Mouse (Mus musculus) heart, embryonic 10.5 days (tissue): ENCODE results near the gene Gm13889. TPM values are rescaled to one million over a fixed set of nuclear protein-coding genes. Genes with fewer than 3 reads are reported as not detected.
A peak's percentile ranks its signal among the peaks of the same experiment; 100 is the strongest.

Experiments used
- DNase-seq: peaks from one replicate; pipeline ENCODE4 v3.0.0-alpha.2; 2017; ENCODE audit warnings: low spot score
- H3K27ac ChIP-seq: fragments of 300-500 bp; sonication (generic); 2 replicates; pipeline ENCODE4 v1.5.1; 2016; ENCODE audit warnings: mild to moderate bottlenecking
- H3K27me3 ChIP-seq: fragments of 300-500 bp; sonication (generic); 2 replicates; pipeline ENCODE4 v1.6.1; 2016; ENCODE audit warnings: mild to moderate bottlenecking; ENCODE audit not compliant: poor library complexity, insufficient read depth, severe bottlenecking
- H3K36me3 ChIP-seq: fragments of 300-500 bp; sonication (generic); 2 replicates; pipeline ENCODE4 v1.6.1; 2016; ENCODE audit warnings: mild to moderate bottlenecking, moderate library complexity
- H3K4me1 ChIP-seq: fragments of 300-500 bp; sonication (generic); 2 replicates; pipeline ENCODE4 v1.6.1; 2016; ENCODE audit warnings: mild to moderate bottlenecking
- H3K4me3 ChIP-seq: fragments of 300-500 bp; sonication (generic); 2 replicates; pipeline ENCODE4 v1.5.1; 2016; ENCODE audit warnings: mild to moderate bottlenecking, moderate library complexity
- H3K9me3 ChIP-seq: fragments of 300-500 bp; sonication (generic); 2 replicates; pipeline ENCODE4 v1.6.1; 2016; ENCODE audit warnings: mild to moderate bottlenecking, moderate library complexity
- WGBS: fragments of 180-500 bp; shearing (Covaris S2); methylation state at CpG from one replicate; pipeline ENCODE4 v1.1.7; 2016; 5-methylcytosine and 5-hydroxymethylcytosine counted together
- polyA plus RNA-seq: library from polyadenylated mRNA; unstranded; fragments of >200 nt; fragmentation: Nextera tagmentation; extraction: Ambion mirVana; gene quantifications from 2 replicates; pipeline ENCODE4 v1.2.1, GENCODE M21; 2016

Gm13889 gene
- polyA plus RNA-seq, 1 experiment from 2014 or later, result 3.1 TPM

GRCm38 (mm10) chr2:93975526-93976435 is 18.8 kb upstream of the Gm13889 start:
- H3K4me3 ChIP-seq, result peak overlapping the region; percentile 64
- WGBS, result 20% methylated on average over 21 of the region's 21 CpGs
- no peak for DNase-seq
- peak overlapping the region; percentile 85 for H3K27ac ChIP-seq
- no peaks in the 10 kb centered on the region for H3K9me3 ChIP-seq
- H3K36me3 ChIP-seq, result peaks cover 20% of the 10 kb centered on the region
- peaks cover 35% of the 10 kb centered on the region for H3K27me3 ChIP-seq
- H3K4me1 ChIP-seq, result peaks cover 26% of the 10 kb centered on the region

GRCm38 (mm10) chr2:93975041-93975440 is 18.0 kb upstream of the Gm13889 start:
- WGBS, result 49% methylated on average over 7 of the region's 7 CpGs
- H3K4me3 ChIP-seq, result no peak overlapping the region

DNA sequence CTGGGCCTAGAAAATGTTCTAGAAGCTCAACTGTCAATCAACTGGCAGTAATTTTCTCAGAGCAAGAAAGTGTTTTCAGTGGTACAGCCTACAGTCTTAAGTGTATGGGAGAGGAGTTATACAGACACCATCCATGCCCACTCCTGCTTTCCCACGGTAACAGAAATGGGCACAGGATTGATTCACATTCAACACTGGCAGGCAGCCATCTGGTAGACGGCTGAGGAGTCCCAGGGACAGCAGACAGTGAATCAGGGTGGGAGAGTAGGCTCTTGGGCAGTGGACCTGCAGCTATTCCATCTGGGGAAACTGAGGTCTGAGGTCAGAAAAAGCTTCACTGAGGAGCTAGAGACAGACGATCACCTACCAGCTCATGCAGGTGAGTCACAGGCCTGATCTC is 14.6 kb upstream of the Gm13889 start:
- 71% methylated on average over 3 of the region's 3 CpGs for WGBS
- H3K4me1 ChIP-seq, result peaks cover 17% of the 10 kb centered on the region
- no peak overlapping the region for H3K4me3 ChIP-seq
- DNase-seq, result no peak
- H3K27me3 ChIP-seq, result peaks cover 35% of the 10 kb centered on the region
- no peaks in the 10 kb centered on the region for H3K36me3 ChIP-seq
- no peaks in the 10 kb centered on the region for H3K9me3 ChIP-seq
- no peak overlapping the region for H3K27ac ChIP-seq

More at GRCm38 (mm10) chr2:93975041-93975440, 18.0 kb upstream of the Gm13889 start:
- DNase-seq, result no peak
- peaks cover 35% of the 10 kb centered on the region for H3K27me3 ChIP-seq
- peaks cover 26% of the 10 kb centered on the region for H3K4me1 ChIP-seq
- H3K27ac ChIP-seq, result no peak overlapping the region
- H3K9me3 ChIP-seq, result no peaks in the 10 kb centered on the region
- H3K36me3 ChIP-seq, result peaks cover 12% of the 10 kb centered on the region

DNA sequence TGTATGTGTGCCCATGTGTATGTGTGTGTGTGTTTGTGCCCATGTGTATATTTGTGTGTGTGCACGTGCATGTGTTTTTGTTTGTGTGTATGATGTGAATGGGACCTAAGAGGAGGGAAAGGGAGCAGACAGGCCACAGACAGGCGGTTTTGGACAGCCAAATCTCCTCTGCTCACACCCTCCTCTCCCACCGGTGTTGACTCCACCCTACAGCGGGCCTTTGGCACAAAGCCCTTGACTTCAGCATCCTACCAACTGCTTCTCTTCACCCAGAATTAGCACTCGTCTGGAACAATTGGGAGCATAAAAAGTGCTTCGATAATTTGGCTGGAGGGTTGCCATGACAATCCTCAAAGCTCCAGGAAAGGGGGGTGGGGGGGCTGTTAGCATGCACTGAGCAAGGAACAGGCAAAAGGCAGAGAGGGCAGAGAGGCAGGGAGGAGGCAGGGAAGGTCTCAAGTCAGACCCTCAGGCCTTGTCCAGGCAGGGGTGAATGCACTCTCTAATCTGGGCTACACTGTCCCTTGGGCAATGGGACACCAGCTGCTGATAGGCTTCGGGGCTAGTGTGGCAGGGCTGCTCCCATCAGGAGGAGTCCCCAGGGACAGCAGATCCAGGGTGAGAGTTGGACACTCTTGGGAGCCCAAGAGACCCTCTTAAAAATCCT is 7.6 kb upstream of the Gm13889 start:
- Histone ChIP-seq H3K9me3 (no peaks in the 10 kb centered on the region), H3K27ac (no peak overlapping the region), H3K4me3 (no peak overlapping the region), H3K27me3 (peaks cover 32% of the 10 kb centered on the region), H3K36me3 (no peaks in the 10 kb centered on the region), H3K4me1 (no peaks in the 10 kb centered on the region)
- 60% methylated on average over 7 of the region's 7 CpGs for WGBS
- no peak for DNase-seq

GRCm38 (mm10) chr2:93963802-93964201 is 6.8 kb upstream of the Gm13889 start:
- DNase-seq, result no peak
- no peak overlapping the region for H3K4me3 ChIP-seq
- H3K9me3 ChIP-seq, result no peaks in the 10 kb centered on the region
- H3K36me3 ChIP-seq, result no peaks in the 10 kb centered on the region
- no peak overlapping the region for H3K27ac ChIP-seq
- 71% methylated on average over 1 of the region's 1 CpGs for WGBS
- H3K27me3 ChIP-seq, result peaks cover 37% of the 10 kb centered on the region
- H3K4me1 ChIP-seq, result no peaks in the 10 kb centered on the region

DNA sequence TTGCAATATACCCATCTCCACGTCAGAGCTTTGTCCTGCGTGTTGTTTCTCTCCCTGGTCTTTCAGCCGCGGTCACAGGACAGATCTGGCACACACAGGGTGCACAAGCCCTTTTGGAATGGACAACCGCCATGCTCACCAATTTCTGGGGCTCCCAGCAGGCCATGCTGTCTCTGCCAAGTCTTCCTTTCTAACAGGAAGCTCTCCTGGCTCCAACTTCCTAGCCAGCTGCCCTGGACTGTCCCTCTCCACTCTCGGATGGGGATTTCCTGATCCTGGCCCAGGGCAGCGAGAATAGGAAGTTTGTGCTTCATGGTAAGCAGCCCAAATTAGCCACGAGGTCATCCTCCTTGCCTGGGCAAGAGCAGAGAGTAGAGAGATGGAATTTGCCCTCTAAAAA is 4.7 kb upstream of the Gm13889 start:
- H3K36me3 ChIP-seq, result no peaks in the 10 kb centered on the region
- 66% methylated on average over 8 of the region's 8 CpGs for WGBS
- no peaks in the 10 kb centered on the region for H3K9me3 ChIP-seq
- H3K4me3 ChIP-seq, result no peak overlapping the region
- H3K27ac ChIP-seq, result no peak overlapping the region
- no peak for DNase-seq
- H3K4me1 ChIP-seq, result peaks cover 6% of the 10 kb centered on the region
- H3K27me3 ChIP-seq, result peaks cover 58% of the 10 kb centered on the region

DNA sequence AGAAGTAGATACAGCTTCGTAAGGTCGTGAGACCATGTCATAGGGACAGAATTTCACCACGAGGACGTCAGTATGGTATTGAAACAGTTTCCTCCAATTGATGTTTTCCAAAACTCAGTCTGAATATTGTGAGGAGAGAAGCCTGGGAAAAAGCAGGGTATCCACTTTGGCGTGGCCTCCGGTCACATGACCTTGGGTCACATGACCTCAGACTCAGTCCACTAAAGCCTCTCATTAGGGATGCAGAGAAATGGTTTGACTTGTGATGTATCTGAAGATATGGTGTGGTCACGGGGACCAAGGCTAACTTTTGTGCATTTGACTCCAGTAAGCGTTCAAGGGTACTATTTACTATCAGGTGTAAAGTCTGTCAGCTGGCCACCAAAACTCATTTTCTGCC is 2.3 kb upstream of the Gm13889 start:
- no peak for DNase-seq
- Histone ChIP-seq H3K36me3 (no peaks in the 10 kb centered on the region), H3K27me3 (peaks cover 68% of the 10 kb centered on the region), H3K4me1 (peaks cover 29% of the 10 kb centered on the region), H3K9me3 (no peaks in the 10 kb centered on the region), H3K4me3 (no peak overlapping the region), H3K27ac (no peak overlapping the region)
- 70% methylated on average over 8 of the region's 8 CpGs for WGBS

GRCm38 (mm10) chr2:93958216-93958615 is 1.2 kb upstream of the Gm13889 start:
- no peaks in the 10 kb centered on the region for H3K36me3 ChIP-seq
- no peaks in the 10 kb centered on the region for H3K9me3 ChIP-seq
- no peak for DNase-seq
- peaks cover 69% of the 10 kb centered on the region for H3K27me3 ChIP-seq
- no peak overlapping the region for H3K4me3 ChIP-seq
- H3K4me1 ChIP-seq, result peaks cover 31% of the 10 kb centered on the region
- H3K27ac ChIP-seq, result no peak overlapping the region
- 64% methylated on average over 3 of the region's 3 CpGs for WGBS

GRCm38 (mm10) chr2:93957785-93958175 is 779 bp upstream of the Gm13889 start:
- peaks cover 71% of the 10 kb centered on the region for H3K27me3 ChIP-seq
- no peak for DNase-seq
- peaks cover 31% of the 10 kb centered on the region for H3K4me1 ChIP-seq
- H3K27ac ChIP-seq, result no peak overlapping the region
- no peaks in the 10 kb centered on the region for H3K9me3 ChIP-seq
- no peak overlapping the region for H3K4me3 ChIP-seq
- H3K36me3 ChIP-seq, result no peaks in the 10 kb centered on the region
- 52% methylated on average over 8 of the region's 8 CpGs for WGBS

GRCm38 (mm10) chr2:93956331-93956801 is 635 bp downstream of the Gm13889 start:
- under 1% methylated on average over 44 of the region's 44 CpGs for WGBS
- H3K27ac ChIP-seq, result peak overlapping the region; percentile 86
- H3K4me1 ChIP-seq, result peaks cover 31% of the 10 kb centered on the region
- H3K36me3 ChIP-seq, result no peaks in the 10 kb centered on the region
- DNase-seq, result no peak
- peaks cover 83% of the 10 kb centered on the region for H3K27me3 ChIP-seq
- H3K4me3 ChIP-seq, result peak overlapping the region; percentile 78
- H3K9me3 ChIP-seq, result no peaks in the 10 kb centered on the region

DNA sequence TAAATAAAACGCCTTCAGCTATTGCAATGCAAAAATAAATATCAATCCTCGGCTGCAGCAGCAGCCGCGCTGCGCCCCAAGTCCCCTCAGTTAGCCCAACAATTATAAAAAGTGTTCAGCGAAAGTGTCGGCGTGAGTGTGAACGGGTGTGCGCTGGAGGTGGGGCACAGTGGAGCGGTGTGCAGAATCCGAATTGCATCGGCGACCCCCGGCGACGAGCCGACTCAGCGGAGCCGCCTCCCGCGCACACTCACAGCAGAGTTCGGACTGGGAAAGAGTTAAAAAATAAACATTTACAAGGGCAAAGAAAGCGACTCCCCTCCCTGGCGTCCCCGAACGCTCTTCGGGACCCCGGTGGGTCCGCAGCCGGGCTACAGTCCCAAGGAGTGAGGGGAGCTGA is 1.1 kb downstream of the Gm13889 start:
- H3K27ac ChIP-seq, result peak overlapping the region; percentile 86; the same call in 1 of the 2 replicates
- DNase-seq, result no peak

DNA sequence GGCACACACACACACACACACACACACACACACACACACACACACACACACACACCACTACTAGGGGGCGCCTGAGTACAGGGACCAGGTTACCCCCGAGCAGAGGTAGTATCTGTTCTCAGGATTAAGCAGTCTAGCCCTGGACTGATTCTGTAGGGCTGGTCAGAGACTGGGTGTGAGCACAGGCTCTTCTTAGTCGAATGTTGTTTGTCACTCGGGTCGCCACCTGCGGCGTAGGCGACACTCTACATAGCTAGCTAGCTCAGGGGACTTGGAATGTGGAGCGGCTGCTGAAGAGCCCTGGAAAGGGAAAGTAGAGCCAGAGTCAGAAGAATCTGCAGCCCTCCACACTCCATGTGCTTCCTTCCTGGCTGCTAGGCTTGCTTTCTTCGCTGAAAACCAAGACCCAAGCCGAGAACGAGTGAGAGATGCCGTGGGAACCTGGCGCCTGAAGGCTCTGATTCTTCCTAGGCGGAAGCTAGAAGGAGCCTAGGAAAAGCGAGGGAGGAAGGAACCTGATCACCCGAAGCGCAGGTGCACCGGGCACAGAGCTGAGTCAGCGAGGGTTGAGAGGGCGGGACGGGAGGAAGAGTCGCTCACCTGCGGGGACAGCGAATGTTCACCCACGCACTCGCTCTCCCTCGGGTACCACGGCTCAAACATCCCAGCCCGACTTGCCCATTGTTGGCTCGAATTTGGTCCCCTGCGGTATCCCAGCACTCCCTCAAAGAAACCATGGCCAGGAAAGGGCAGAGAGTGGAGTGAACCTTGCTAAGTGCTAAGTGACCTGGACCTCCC is 2.0 kb downstream of the Gm13889 start:
- H3K36me3 ChIP-seq, result no peaks in the 10 kb centered on the region
- WGBS, result 2% methylated on average over 32 of the region's 32 CpGs
- H3K27me3 ChIP-seq, result peaks cover 77% of the 10 kb centered on the region

More for the DNA sequence above, 1.1 kb downstream of the Gm13889 start:
- no peaks in the 10 kb centered on the region for H3K36me3 ChIP-seq
- peaks cover 83% of the 10 kb centered on the region for H3K27me3 ChIP-seq
- H3K4me3 ChIP-seq, result peak overlapping the region; percentile 78
- peaks cover 31% of the 10 kb centered on the region for H3K4me1 ChIP-seq
- H3K9me3 ChIP-seq, result no peaks in the 10 kb centered on the region
- WGBS, result 0% methylated on average over 31 of the region's 31 CpGs

More for the DNA sequence above, 2.0 kb downstream of the Gm13889 start:
- Histone ChIP-seq H3K4me3 (peak overlapping the region; percentile 78), H3K4me1 (peaks cover 31% of the 10 kb centered on the region), H3K9me3 (no peaks in the 10 kb centered on the region), H3K27ac (peak overlapping the region; percentile 3; the same call in 1 of the 2 replicates)
- no peak for DNase-seq
